Mouse (Mus musculus) heart, postnatal 0 days (tissue): ENCODE results near the gene Kpna7.

Source experiments
- CTCF ChIP-seq: IDR thresholded peaks from 2 replicates; pipeline ENCODE4 v1.5.1; 2016; ENCODE audit warnings: antibody characterized with exemption, control low read depth, low read depth
- EP300 ChIP-seq: IDR thresholded peaks from 2 replicates; pipeline ENCODE4 v1.6.1; 2016; ENCODE audit warnings: antibody characterized with exemption, low read depth

DNA sequence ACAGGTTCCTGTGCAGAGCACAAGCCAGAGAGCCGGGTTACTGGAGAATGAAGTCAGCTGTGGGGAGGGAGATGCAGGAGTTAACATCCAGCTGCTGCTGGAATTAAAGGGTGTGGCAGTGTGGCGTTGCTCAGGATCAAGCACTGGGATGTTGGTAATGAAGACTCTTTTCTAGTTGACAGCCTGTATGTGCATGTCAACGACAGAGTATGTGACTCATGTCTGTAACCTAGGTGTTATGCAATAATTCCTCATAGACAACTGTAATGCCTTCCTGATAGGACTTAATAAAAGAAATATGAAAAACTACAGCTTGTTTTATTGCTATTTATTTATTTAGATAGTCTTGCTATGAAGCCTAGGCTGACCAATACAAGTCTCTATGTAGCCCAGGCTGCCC is 15.0 kb downstream of the Kpna7 start:
- TF ChIP-seq CTCF, result no peak
- no peak for TF ChIP-seq EP300
